Comparison of ENCODE assay signal across 33 mouse cellular contexts in genomic region chr14:108935777-108936176, GRCm38 (mm10). TPM values are rescaled to one million over a fixed set of nuclear protein-coding genes. Genes with fewer than 3 reads are reported as not detected.
DNase-seq lines count a peak whose midpoint lies in the region; ATAC-seq and TF ChIP-seq lines count a peak whose summit lies in the region.
"Had no signal": no experiment of that assay in that cellular context is flagged by ENCODE, and none has a peak within 500 bp of the region (broad histone marks: within the 10 kb centered on the region; RNA-seq: fewer than 3 reads in every experiment).

No protein-coding gene starts in this region.

- WGBS in heart, postnatal 0 days = 44% methylated on average over 1 of the region's 1 CpGs
- 49% methylated on average over 1 of the region's 1 CpGs for WGBS in heart, embryonic 12.5 days
- WGBS in midbrain, embryonic 14.5 days = 64% methylated on average over 1 of the region's 1 CpGs
- 69% methylated on average over 1 of the region's 1 CpGs for WGBS in midbrain, embryonic 11.5 days
- WGBS in liver, embryonic 11.5 days = 57% methylated on average over 1 of the region's 1 CpGs

- no peaks in the 10 kb centered on the region for H3K4me1 ChIP-seq in heart, postnatal 0 days (ENCODE audit: control insufficient read depth, insufficient read depth)
- H3K4me1 ChIP-seq in heart, embryonic 12.5 days (replicated peaks) = no peaks in the 10 kb centered on the region
- H3K4me1 ChIP-seq in midbrain, embryonic 14.5 days (ENCODE audit: control insufficient read depth, insufficient read depth, low read length) = no peaks in the 10 kb centered on the region
- H3K4me1 ChIP-seq in midbrain, embryonic 11.5 days (ENCODE audit: control insufficient read depth, insufficient read depth, low read length) = no peaks in the 10 kb centered on the region
- H3K4me1 ChIP-seq in liver, embryonic 11.5 days (replicated peaks; ENCODE audit: control insufficient read depth, insufficient read depth, low read length) = no peaks in the 10 kb centered on the region
- H3K4me1 ChIP-seq: embryonic facial prominence, embryonic 13.5 days; forebrain, embryonic 13.5 days; hindbrain, embryonic 13.5 days; limb, embryonic 12.5 days; liver, embryonic 12.5 days; midbrain, embryonic 13.5 days; neural tube, embryonic 13.5 days had no signal

- H3K36me3 ChIP-seq in heart, postnatal 0 days (replicated peaks; ENCODE audit: control insufficient read depth, insufficient read depth, low read length) = no peaks in the 10 kb centered on the region
- H3K36me3 ChIP-seq in heart, embryonic 12.5 days = no peaks in the 10 kb centered on the region
- H3K36me3 ChIP-seq in midbrain, embryonic 14.5 days (ENCODE audit: control insufficient read depth, insufficient read depth, low read length) = no peaks in the 10 kb centered on the region
- H3K36me3 ChIP-seq in midbrain, embryonic 11.5 days (ENCODE audit: control insufficient read depth, insufficient read depth, low read length) = no peaks in the 10 kb centered on the region
- H3K36me3 ChIP-seq in liver, embryonic 11.5 days (ENCODE audit: control insufficient read depth, insufficient read depth, low read length) = no peaks in the 10 kb centered on the region
- H3K36me3 ChIP-seq: embryonic facial prominence, embryonic 13.5 days; hindbrain, embryonic 13.5 days; limb, embryonic 12.5 days; liver, embryonic 12.5 days; midbrain, embryonic 13.5 days; neural tube, embryonic 13.5 days had no signal

- TF ChIP-seq EP300 in heart, postnatal 0 days (IDR thresholded peaks at IDR 0.05; ENCODE audit: low read depth) = no peak

- no peak overlapping the region for H3K27ac ChIP-seq in heart, postnatal 0 days (ENCODE audit: low read depth)
- no peak overlapping the region for H3K27ac ChIP-seq in heart, embryonic 12.5 days (ENCODE audit: poor library complexity, severe bottlenecking)
- H3K27ac ChIP-seq in midbrain, embryonic 14.5 days (replicated peaks; ENCODE audit: low read depth, low read length) = no peak overlapping the region
- H3K27ac ChIP-seq in midbrain, embryonic 11.5 days (ENCODE audit: low read depth, low read length) = no peak overlapping the region
- no peak overlapping the region for H3K27ac ChIP-seq in liver, embryonic 11.5 days (ENCODE audit: low read depth, low read length)
- H3K27ac ChIP-seq: embryonic facial prominence, embryonic 13.5 days; forebrain, embryonic 13.5 days; hindbrain, embryonic 13.5 days; limb, embryonic 12.5 days; liver, embryonic 12.5 days; midbrain, embryonic 13.5 days; neural tube, embryonic 13.5 days had no signal

- H3K27me3 ChIP-seq in heart, postnatal 0 days (ENCODE audit: control insufficient read depth, insufficient read depth, low read length) = no peaks in the 10 kb centered on the region
- H3K27me3 ChIP-seq in heart, embryonic 12.5 days (replicated peaks) = no peaks in the 10 kb centered on the region
- no peaks in the 10 kb centered on the region for H3K27me3 ChIP-seq in midbrain, embryonic 14.5 days (ENCODE audit: control insufficient read depth, insufficient read depth, low read length)
- H3K27me3 ChIP-seq in midbrain, embryonic 11.5 days (ENCODE audit: control insufficient read depth, insufficient read depth, low read length) = no peaks in the 10 kb centered on the region
- H3K27me3 ChIP-seq in liver, embryonic 11.5 days (replicated peaks; ENCODE audit: control insufficient read depth, insufficient read depth, low read length) = no peaks in the 10 kb centered on the region
- H3K27me3 ChIP-seq: embryonic facial prominence, embryonic 13.5 days; forebrain, embryonic 13.5 days; hindbrain, embryonic 13.5 days; limb, embryonic 12.5 days; liver, embryonic 12.5 days; midbrain, embryonic 13.5 days; neural tube, embryonic 13.5 days had no signal

- peak; percentile 12; the same call in 1 of the 2 replicates for TF ChIP-seq CTCF in heart, postnatal 0 days (IDR thresholded peaks at IDR 0.05; ENCODE audit: low read depth)

- DNase-seq in cerebellum, adult 9-10 months = peak; percentile 4
- no peak for DNase-seq in cerebellum, postnatal 25 days
- no peak for DNase-seq in heart, postnatal 0 days (ENCODE audit: low spot score)
- DNase-seq in midbrain, embryonic 14.5 days = peak; percentile 27
- no peak for DNase-seq in midbrain, embryonic 11.5 days (ENCODE audit: low spot score, missing footprints)
- DNase-seq in liver, embryonic 11.5 days (ENCODE audit: low spot score) = no peak
- DNase-seq: adrenal gland, adult 2 months; cerebellum, adult 8-10 months; embryo, embryonic 11 days; gastrocnemius, postnatal 10 days; heart, postnatal 14 days; kidney, adult 18-20 months; kidney, postnatal 10 days; lung, adult 18-20 months; retina, postnatal 1 day; right cerebral cortex, postnatal 25 days; spleen, adult 18-20 months had no signal

- ATAC-seq in heart, postnatal 0 days (ENCODE audit: insufficient read depth, low read depth) = no peak
- ATAC-seq in heart, embryonic 12.5 days (ENCODE audit: insufficient number of reproducible peaks, low FRiP score) = no peak
- ATAC-seq in midbrain, embryonic 14.5 days (ENCODE audit: low FRiP score, low TSS enrichment) = no peak
- ATAC-seq in midbrain, embryonic 11.5 days (ENCODE audit: low FRiP score) = no peak
- no peak for ATAC-seq in liver, embryonic 11.5 days (replicated peaks; ENCODE audit: low FRiP score)
- ATAC-seq: CD4-positive, CD25-positive, alpha-beta regulatory T cell, adult 4 months; inflammation-experienced regulatory T-cells, adult 6 months; liver, embryonic 12.5 days; midbrain, embryonic 13.5 days had no signal

- no peak overlapping the region for H3K4me3 ChIP-seq in heart, postnatal 0 days (ENCODE audit: low read depth, low read length)
- no peak overlapping the region for H3K4me3 ChIP-seq in heart, embryonic 12.5 days
- H3K4me3 ChIP-seq in midbrain, embryonic 14.5 days (replicated peaks; ENCODE audit: low read depth, low read length) = no peak overlapping the region
- H3K4me3 ChIP-seq in midbrain, embryonic 11.5 days (ENCODE audit: low read depth, low read length) = no peak overlapping the region
- H3K4me3 ChIP-seq in liver, embryonic 11.5 days (ENCODE audit: low read depth, low read length) = no peak overlapping the region
- H3K4me3 ChIP-seq: embryonic facial prominence, embryonic 13.5 days; erythroblast, embryonic 14.5 days; forebrain, embryonic 13.5 days; hindbrain, embryonic 13.5 days; limb, embryonic 12.5 days; liver, embryonic 12.5 days; midbrain, embryonic 13.5 days; myocyte; neural tube, embryonic 13.5 days had no signal

- H3K9ac ChIP-seq in heart, postnatal 0 days (replicated peaks; ENCODE audit: low read depth, low read length) = no peak overlapping the region
- H3K9ac ChIP-seq in heart, embryonic 12.5 days = no peak overlapping the region
- H3K9ac ChIP-seq in midbrain, embryonic 14.5 days (replicated peaks; ENCODE audit: low read length) = no peak overlapping the region
- H3K9ac ChIP-seq in midbrain, embryonic 11.5 days (ENCODE audit: low read length) = no peak overlapping the region
- no peak overlapping the region for H3K9ac ChIP-seq in liver, embryonic 11.5 days (ENCODE audit: low read depth, low read length)
- H3K9ac ChIP-seq: embryonic facial prominence, embryonic 13.5 days; forebrain, embryonic 13.5 days; hindbrain, embryonic 13.5 days; limb, embryonic 12.5 days; liver, embryonic 12.5 days; midbrain, embryonic 13.5 days; neural tube, embryonic 13.5 days had no signal

- H3K4me2 ChIP-seq in heart, postnatal 0 days (ENCODE audit: low read depth, low read length) = no peak overlapping the region
- H3K4me2 ChIP-seq in heart, embryonic 12.5 days = no peak overlapping the region
- H3K4me2 ChIP-seq in midbrain, embryonic 14.5 days (ENCODE audit: low read length) = no peak overlapping the region
- H3K4me2 ChIP-seq in midbrain, embryonic 11.5 days = no peak overlapping the region
- no peak overlapping the region for H3K4me2 ChIP-seq in liver, embryonic 11.5 days
- H3K4me2 ChIP-seq: embryonic facial prominence, embryonic 13.5 days; forebrain, embryonic 13.5 days; heart, embryonic 11.5 days; hindbrain, embryonic 13.5 days; limb, embryonic 12.5 days; liver, embryonic 12.5 days; midbrain, embryonic 13.5 days; neural tube, embryonic 13.5 days had no signal

- H3K9me3 ChIP-seq in heart, postnatal 0 days (replicated peaks; ENCODE audit: control insufficient read depth, low read length) = no peaks in the 10 kb centered on the region
- H3K9me3 ChIP-seq in heart, embryonic 12.5 days (replicated peaks) = no peaks in the 10 kb centered on the region
- H3K9me3 ChIP-seq in midbrain, embryonic 14.5 days (ENCODE audit: control insufficient read depth, low read length) = no peaks in the 10 kb centered on the region
- H3K9me3 ChIP-seq in midbrain, embryonic 11.5 days (ENCODE audit: control insufficient read depth, low read length) = no peaks in the 10 kb centered on the region
- no peaks in the 10 kb centered on the region for H3K9me3 ChIP-seq in liver, embryonic 11.5 days (ENCODE audit: control insufficient read depth, low read length)
- H3K9me3 ChIP-seq: embryonic facial prominence, embryonic 13.5 days; forebrain, embryonic 13.5 days; hindbrain, embryonic 13.5 days; limb, embryonic 12.5 days; liver, embryonic 12.5 days; midbrain, embryonic 13.5 days; neural tube, embryonic 13.5 days had no signal

RNA-seq across cellular contexts. Expression of gene Slitrk1, which starts 21.8 kb away (rescaled TPM):
- not detected in 2 replicates for total RNA-seq in heart, postnatal 0 days (2014; rRNA removed; ENCODE audit: low replicate concordance)
- polyA plus RNA-seq in heart, postnatal 0 days (2015; fragmentation: Nextera tagmentation; extraction: Ambion mirVana) = not detected in 2 replicates
- polyA plus RNA-seq in heart, embryonic 12.5 days (2016; fragmentation: Nextera tagmentation; extraction: Ambion mirVana) = 0.13 and 0.15 TPM in 2 replicates
- 19.5 and 27.3 TPM in 2 replicates for polyA plus RNA-seq in midbrain, embryonic 14.5 days (2014; fragmentation: Nextera tagmentation; extraction: Ambion mirVana)
- polyA plus RNA-seq in midbrain, embryonic 11.5 days (2014; fragmentation: Nextera tagmentation; extraction: Ambion mirVana) = 6.5 and 6.6 TPM in 2 replicates
- 0.39 and 0.43 TPM in 2 replicates for polyA plus RNA-seq in liver, embryonic 11.5 days (2014; fragmentation: Nextera tagmentation; extraction: Ambion mirVana)
- total RNA-seq: ES-E14; granulocyte monocyte progenitor cell, adult 5-6 weeks; heart, postnatal 14 days; megakaryocyte, adult 5-6 weeks had no signal
- polyA plus RNA-seq: CD4-positive, CD25-positive, alpha-beta regulatory T cell, adult 4 months; erythroblast, embryonic 14.5 days; inflammation-experienced regulatory T-cells, adult 6 months had no signal

Comparison
In these comparisons a context has a peak if more than half of its experiments do, and no peak if none do; other contexts are left out.
1. DNase-seq: peak in cerebellum, adult 9-10 months (single experiment) and midbrain, embryonic 14.5 days (single experiment); none in cerebellum, postnatal 25 days (0 of 2), heart, postnatal 0 days (single experiment), midbrain, embryonic 11.5 days (single experiment) and liver, embryonic 11.5 days (single experiment).